Mouse (Mus musculus) liver, adult 2 months (tissue): Measurements from ENCODE around the gene Fhl1. TPM values are rescaled to one million over a fixed set of nuclear protein-coding genes. Genes with fewer than 3 reads are reported as not detected.
A peak's percentile ranks its signal among the peaks of the same experiment; 100 is the strongest.

Experiments used
- DNase-seq: peaks from one replicate; pipeline ENCODE4 v3.0.0-alpha.2; 2011; ENCODE audit warnings: low read depth, low spot score; ENCODE audit errors: extremely low read depth
- H3K27ac ChIP-seq: fragments of 200-500 bp; replicated peaks from 2 replicates; pipeline ENCODE4 v1.5.1; 2012; ENCODE audit warnings: low read depth, mild to moderate bottlenecking, control low read depth, inconsistent platforms, low read length; ENCODE audit not compliant: insufficient read depth
- H3K27me3 ChIP-seq: fragments of 200-500 bp; 2 replicates; pipeline ENCODE4 v1.6.1; 2012; ENCODE audit warnings: mild to moderate bottlenecking, moderate library complexity, low read length, inconsistent platforms; ENCODE audit not compliant: control insufficient read depth, insufficient read depth
- H3K36me3 ChIP-seq: fragments of 200-500 bp; 2 replicates; pipeline ENCODE4 v1.6.1; 2012; ENCODE audit warnings: low read length, inconsistent platforms; ENCODE audit not compliant: control insufficient read depth, insufficient read depth
- H3K4me1 ChIP-seq: fragments of 200-500 bp; 2 replicates; pipeline ENCODE4 v1.6.1; 2011; ENCODE audit warnings: low read length; ENCODE audit not compliant: control insufficient read depth, insufficient read depth
- H3K4me3 ChIP-seq: fragments of 200-500 bp; 2 replicates; pipeline ENCODE4 v1.5.1; 2011; ENCODE audit warnings: low read depth, mild to moderate bottlenecking, control low read depth, low read length, moderate library complexity; ENCODE audit not compliant: insufficient read depth
- H3K79me2 ChIP-seq: fragments of 200-500 bp; 2 replicates; pipeline ENCODE4 v1.6.1; 2012; ENCODE audit warnings: inconsistent platforms, mild to moderate bottlenecking, low read length, moderate library complexity; ENCODE audit not compliant: control insufficient read depth, insufficient read depth
- H3K9ac ChIP-seq: fragments of 200-500 bp; 2 replicates; pipeline ENCODE4 v1.6.1; 2012; ENCODE audit warnings: low read depth, mild to moderate bottlenecking, control low read depth, inconsistent platforms, low read length
- CTCF ChIP-seq: fragments of 200-500 bp; IDR thresholded peaks from 2 replicates; pipeline ENCODE4 v1.5.1; 2011; ENCODE audit warnings: low read depth, low read length, control low read depth
- POLR2A ChIP-seq: fragments of 200-500 bp; IDR thresholded peaks from 2 replicates; pipeline ENCODE4 v1.6.1; 2011; ENCODE audit warnings: low read length, control low read depth; ENCODE audit not compliant: insufficient read depth; ENCODE audit errors: extremely low read depth
- WGBS: fragments of 180-500 bp; shearing (Covaris S2); methylation state at CpG from one replicate; pipeline ENCODE4 v1.1.7; 2018; 5-methylcytosine and 5-hydroxymethylcytosine counted together
- polyA plus RNA-seq: library from polyadenylated mRNA; depleted of rRNA; stranded (reverse); fragments of >200 nt; gene quantifications from 2 replicates; pipeline ENCODE4 v1.2.3, GENCODE M21; 2012
- total RNA-seq: library from RNA; depleted of rRNA; stranded (reverse); fragments of >200 nt; gene quantifications from 2 replicates; pipeline ENCODE4 v1.2.3, GENCODE M21; 2014

Gene Fhl1
- total and polyA plus RNA-seq, 2 experiments: 7.0 to 7.2 TPM

DNA sequence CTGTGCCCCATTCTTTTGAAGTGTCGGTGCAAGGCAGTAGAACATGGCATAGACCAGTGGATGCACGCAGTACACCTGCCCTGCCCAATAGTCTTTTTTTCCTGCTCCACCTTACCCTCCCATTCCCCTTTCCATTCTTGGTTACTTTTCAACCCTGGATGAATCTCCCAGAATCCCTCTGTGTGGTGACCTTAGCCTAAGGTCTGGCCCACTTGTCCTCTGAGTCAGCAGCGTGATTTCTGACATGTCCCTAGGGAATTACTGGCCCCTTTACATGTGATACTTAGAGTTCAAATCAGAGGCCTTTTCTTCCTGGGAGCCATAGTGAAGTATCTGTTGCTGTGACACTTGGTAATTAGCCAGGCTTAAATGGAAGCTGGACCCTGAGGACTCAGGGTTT, 55.9 kb downstream of the Fhl1 start:
- no peaks in the 10 kb centered on the region for H3K27me3 ChIP-seq
- H3K4me3 ChIP-seq: no peak overlapping the region
- DNase-seq: no peak
- no peak overlapping the region for H3K27ac ChIP-seq
- no peak overlapping the region for H3K9ac ChIP-seq
- 85% methylated on average over 3 of the region's 3 CpGs for WGBS
- TF ChIP-seq POLR2A: no peak
- no peak for TF ChIP-seq CTCF
- H3K79me2 ChIP-seq: no peaks in the 10 kb centered on the region
- H3K4me1 ChIP-seq: no peaks in the 10 kb centered on the region; the same call in 1 of the 2 replicates
- no peaks in the 10 kb centered on the region for H3K36me3 ChIP-seq

DNA sequence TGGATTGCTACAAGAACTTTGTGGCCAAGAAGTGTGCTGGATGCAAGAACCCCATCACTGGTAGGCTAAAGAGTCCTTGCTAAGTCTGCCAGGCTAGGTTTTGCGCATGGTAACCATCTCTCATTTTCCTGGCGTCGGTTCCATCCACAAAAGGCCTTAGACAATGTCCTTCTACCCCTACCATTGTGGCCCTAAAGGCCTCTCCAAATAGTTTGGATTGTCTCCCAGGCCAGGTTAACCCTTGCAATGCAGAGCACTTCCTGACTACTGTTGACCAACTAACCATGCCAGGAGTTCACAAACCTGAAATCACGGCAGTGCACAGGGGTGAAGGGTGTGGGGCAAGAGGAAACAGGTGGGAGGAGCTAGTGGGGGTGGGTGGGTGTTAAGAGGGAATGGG, 59.0 kb downstream of the Fhl1 start:
- H3K9ac ChIP-seq: no peak overlapping the region
- WGBS: 79% methylated on average over 4 of the region's 4 CpGs
- no peaks in the 10 kb centered on the region for H3K36me3 ChIP-seq
- no peaks in the 10 kb centered on the region for H3K27me3 ChIP-seq
- no peaks in the 10 kb centered on the region; the same call in 1 of the 2 replicates for H3K4me1 ChIP-seq
- H3K79me2 ChIP-seq: no peaks in the 10 kb centered on the region
- TF ChIP-seq POLR2A (no peak), CTCF (no peak)
- no peak overlapping the region for H3K4me3 ChIP-seq
- DNase-seq: no peak
- H3K27ac ChIP-seq: no peak overlapping the region

DNA sequence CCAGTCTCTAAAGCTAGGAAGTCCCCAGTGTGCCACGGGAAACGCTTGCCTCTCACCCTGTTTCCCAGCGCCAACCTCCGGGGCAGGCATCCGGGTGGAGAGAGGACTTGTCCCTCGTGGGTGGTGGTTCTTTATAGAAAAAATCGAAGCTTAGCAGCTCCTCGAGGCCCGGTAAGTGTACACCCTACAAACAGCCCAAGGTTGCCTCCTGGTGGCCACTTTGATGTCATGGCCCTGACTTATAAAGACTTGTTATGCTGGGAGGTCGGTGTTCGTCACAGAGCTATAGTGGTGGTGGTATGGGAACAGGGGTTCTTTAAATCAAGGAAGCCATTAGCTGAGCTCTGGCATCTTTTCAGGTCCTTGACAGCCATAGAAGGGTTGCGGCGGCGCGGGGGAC, 59.7 kb downstream of the Fhl1 start:
- Histone ChIP-seq H3K27ac (no peak overlapping the region), H3K9ac (no peak overlapping the region), H3K4me3 (no peak overlapping the region), H3K79me2 (no peaks in the 10 kb centered on the region), H3K27me3 (no peaks in the 10 kb centered on the region), H3K4me1 (no peaks in the 10 kb centered on the region; the same call in 1 of the 2 replicates), H3K36me3 (no peaks in the 10 kb centered on the region)
- DNase-seq: peak; percentile 47
- TF ChIP-seq POLR2A (no peak), CTCF (peak; percentile 63)
- 48% methylated on average over 15 of the region's 15 CpGs for WGBS

DNA sequence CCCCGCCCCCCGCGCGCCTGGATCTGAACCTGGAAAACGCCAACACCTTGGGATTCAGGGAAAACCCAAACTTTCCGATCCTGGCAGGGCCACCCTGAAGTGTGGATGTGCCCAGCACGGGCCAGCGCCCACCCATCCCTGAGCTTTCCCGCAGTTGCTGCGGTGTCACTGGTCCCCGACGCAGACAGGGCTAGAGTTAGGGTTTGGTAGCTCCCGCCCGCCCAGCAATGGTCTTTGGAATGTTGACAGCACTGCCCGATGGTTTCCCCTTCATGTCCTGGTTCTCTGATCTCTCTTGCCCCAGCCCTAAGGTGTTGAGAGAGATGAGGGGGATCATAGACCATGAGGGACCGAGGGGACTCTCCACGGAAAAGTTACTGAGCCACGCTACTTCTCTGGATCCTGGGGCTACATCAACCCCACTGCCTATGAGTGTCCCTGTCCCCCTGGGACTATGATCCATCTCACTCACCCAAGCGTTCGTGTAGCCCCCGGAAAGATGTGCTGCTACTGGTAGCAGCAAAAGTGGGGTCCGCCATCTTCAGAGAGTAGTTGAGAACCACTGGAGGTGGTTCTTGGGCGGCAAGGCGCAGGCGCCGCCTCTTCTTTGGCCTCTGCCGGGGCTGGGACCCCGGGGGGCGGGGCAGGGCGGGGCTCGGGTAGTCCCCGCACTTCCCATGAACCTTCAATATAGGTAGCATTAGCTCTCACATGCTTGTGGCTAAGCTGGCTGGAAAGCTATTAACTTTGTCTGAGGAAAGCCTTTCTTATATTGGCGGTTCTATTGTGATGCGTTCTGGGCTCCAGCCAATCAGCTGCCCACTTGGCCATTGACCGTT, 90.4 kb downstream of the Fhl1 start, which contains the start of gene Map7d3:
TSS of gene Map7d3 (minus strand) at position 562 of the 839 bp plus-strand sequence.
- Histone ChIP-seq H3K27ac (no peak within 1 kb of the TSS), H3K9ac (no peak within 1 kb of the TSS), H3K36me3 (no peaks in the 10 kb centered on the region), H3K27me3 (no peaks in the 10 kb centered on the region), H3K4me1 (no peaks in the 10 kb centered on the region), H3K4me3 (peak within 1 kb of the TSS; percentile 32), H3K79me2 (no peaks in the 10 kb centered on the region)
- no peak for TF ChIP-seq CTCF
- no peak for TF ChIP-seq POLR2A
- no peak for DNase-seq
- 4% methylated on average over 35 of the region's 35 CpGs for WGBS

- Histone ChIP-seq H3K27ac (no peak overlapping the region), H3K27me3 (no peaks in the 10 kb centered on the region), H3K9ac (no peak overlapping the region), H3K36me3 (no peaks in the 10 kb centered on the region), H3K4me3 (no peak overlapping the region), H3K79me2 (no peaks in the 10 kb centered on the region), H3K4me1 (no peaks in the 10 kb centered on the region)
- 70% methylated on average over 6 of the region's 6 CpGs for WGBS
- peak; percentile 0 for DNase-seq
- TF ChIP-seq CTCF (no peak), POLR2A (no peak)
Observed at GRCm38 (mm10) chrX:56827492-56827891, 95.9 kb downstream of the Fhl1 start.

DNA sequence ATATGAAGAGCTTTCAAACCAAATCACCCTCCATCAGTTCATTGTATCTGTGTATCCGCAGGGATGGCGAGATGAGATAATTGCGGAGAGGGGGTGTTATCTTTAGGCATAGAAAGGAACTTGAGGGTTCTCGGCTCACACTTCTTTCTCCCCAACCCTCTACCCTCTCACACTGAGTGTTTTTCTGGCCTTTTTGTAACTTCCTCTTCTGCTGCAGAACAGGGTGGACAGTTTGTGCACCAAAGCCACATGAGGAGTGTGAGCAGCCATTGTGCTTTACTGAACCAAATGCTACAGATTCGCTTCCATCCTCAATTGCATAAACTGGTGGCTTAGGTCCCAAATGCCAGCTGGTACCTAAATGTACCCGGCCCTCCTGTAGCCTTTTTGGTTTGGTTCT, 104.3 kb downstream of the Fhl1 start:
- TF ChIP-seq POLR2A (no peak), CTCF (no peak)
- Histone ChIP-seq H3K27me3 (no peaks in the 10 kb centered on the region), H3K4me1 (no peaks in the 10 kb centered on the region), H3K79me2 (no peaks in the 10 kb centered on the region), H3K9ac (no peak overlapping the region), H3K4me3 (no peak overlapping the region), H3K36me3 (no peaks in the 10 kb centered on the region), H3K27ac (no peak overlapping the region)
- 83% methylated on average over 5 of the region's 6 CpGs for WGBS
- no peak for DNase-seq
